Mouse (Mus musculus) bone marrow, adult 2 months (tissue): ENCODE measurements around the gene Cldn15. TPM values are rescaled to one million over a fixed set of nuclear protein-coding genes. Genes with fewer than 3 reads are reported as not detected.

ENCODE experiments used
- H3K27ac ChIP-seq: fragments of 200-500 bp; 2 replicates; pipeline ENCODE4 v1.5.1; 2012; ENCODE audit warnings: low read depth, mild to moderate bottlenecking, control low read depth, inconsistent platforms, low read length; ENCODE audit not compliant: control insufficient read depth, poor library complexity, insufficient read depth
- H3K4me1 ChIP-seq: fragments of 200-500 bp; 2 replicates; pipeline ENCODE4 v1.6.1; 2011; ENCODE audit warnings: low read length; ENCODE audit not compliant: control insufficient read depth, insufficient read depth
- H3K4me3 ChIP-seq: fragments of 200-500 bp; replicated peaks from 2 replicates; pipeline ENCODE3; 2011; ENCODE audit warnings: mild to moderate bottlenecking, low read depth, low read length, control low read depth; ENCODE audit not compliant: control insufficient read depth
- CTCF ChIP-seq: fragments of 200-500 bp; IDR thresholded peaks from 2 replicates; pipeline ENCODE4 v1.5.1; 2011; ENCODE audit warnings: low read length, control low read depth; ENCODE audit not compliant: control insufficient read depth, insufficient read depth
- POLR2A ChIP-seq: fragments of 200-500 bp; IDR thresholded peaks from 2 replicates; pipeline ENCODE4 v1.6.1; 2011; ENCODE audit warnings: low read depth, mild to moderate bottlenecking, control low read depth, low read length, borderline replicate concordance; ENCODE audit not compliant: control insufficient read depth
- WGBS: fragments of 180-500 bp; shearing (Covaris S2); methylation state at CpG from one replicate; pipeline ENCODE4 v1.1.7; 2018; 5-methylcytosine and 5-hydroxymethylcytosine counted together
- polyA plus RNA-seq: library from polyadenylated mRNA; stranded (reverse); fragments of >200 nt; gene quantifications from 2 replicates; pipeline ENCODE4 v1.2.4, GENCODE M21; 2011; ENCODE audit warnings: low replicate concordance; ENCODE audit not compliant: missing spikeins, insufficient read depth, insufficient read length

Gene Cldn15
- polyA plus RNA-seq, result 14.6 and 31.1 TPM in 2 replicates

DNA sequence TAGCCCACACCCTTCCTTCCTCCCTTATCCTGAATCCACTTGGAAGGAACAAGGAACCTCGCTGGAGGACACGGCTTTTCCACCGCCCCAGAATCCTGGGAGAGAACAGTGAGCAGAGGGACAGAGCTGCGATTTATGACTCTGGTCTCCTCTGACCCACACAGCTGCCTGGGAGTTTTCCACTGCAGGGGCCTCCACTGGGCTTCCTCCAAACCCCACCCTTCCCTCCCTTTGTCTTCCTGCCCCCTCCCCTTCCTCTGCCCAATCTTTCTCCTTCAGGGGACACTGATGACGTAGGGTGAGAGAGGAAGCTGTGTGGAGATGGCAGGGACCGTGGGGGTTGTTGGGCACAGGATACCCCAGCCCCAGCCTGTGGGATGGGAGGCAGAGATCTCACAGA lies at the start of gene Cldn15:
Cldn15 (plus strand) TSS at position 286 of the 400 bp plus-strand sequence.
- H3K4me1 ChIP-seq, result peaks cover 2% of the 10 kb centered on the region
- peak within 1 kb of the TSS; percentile 57 for H3K27ac ChIP-seq

DNA sequence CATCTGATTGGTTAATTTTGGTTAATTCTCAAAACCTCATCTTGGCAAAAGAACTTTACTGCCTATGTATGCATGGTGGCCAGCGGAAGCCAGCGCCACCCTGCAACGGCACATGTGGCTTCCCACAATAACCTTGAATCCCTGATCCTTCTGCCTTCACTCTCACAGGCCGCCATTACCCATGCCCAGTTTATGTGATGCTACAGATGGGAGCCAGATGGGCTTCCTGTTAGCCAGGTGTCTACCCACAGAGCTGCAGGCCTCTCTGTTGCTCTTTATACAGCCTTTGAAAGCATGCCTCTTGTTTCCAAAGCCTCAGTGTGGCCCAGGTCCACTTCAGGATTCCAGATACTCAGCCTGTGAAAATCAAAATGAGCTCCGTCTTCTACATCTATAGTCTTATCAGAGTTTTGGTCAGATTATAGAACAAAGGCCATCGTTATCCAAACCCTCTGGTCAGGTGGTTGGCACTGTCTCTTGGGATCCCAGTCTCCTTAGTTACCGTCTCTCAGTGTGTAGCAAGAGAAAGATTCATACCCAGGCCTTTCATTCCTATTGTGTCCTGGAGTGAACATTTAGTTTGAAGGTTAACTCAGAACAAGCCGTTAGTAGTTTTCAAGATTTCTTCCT lies 48.7 kb upstream of the Cldn15 start:
- Histone ChIP-seq H3K27ac (no peak overlapping the region), H3K4me1 (no peaks in the 10 kb centered on the region), H3K4me3 (no peak overlapping the region)
- no peak for TF ChIP-seq POLR2A
- TF ChIP-seq CTCF, result no peak
- WGBS, result 94% methylated on average over 8 of the region's 8 CpGs

More for the DNA sequence above, at the start of gene Cldn15:
- WGBS, result 50% methylated on average over 6 of the region's 6 CpGs
- H3K4me3 ChIP-seq, result no peak within 1 kb of the TSS
- 0 out of 2 replicates have a peak, but pooled peaks have one; percentile 12 for TF ChIP-seq POLR2A
- no peak for TF ChIP-seq CTCF

DNA sequence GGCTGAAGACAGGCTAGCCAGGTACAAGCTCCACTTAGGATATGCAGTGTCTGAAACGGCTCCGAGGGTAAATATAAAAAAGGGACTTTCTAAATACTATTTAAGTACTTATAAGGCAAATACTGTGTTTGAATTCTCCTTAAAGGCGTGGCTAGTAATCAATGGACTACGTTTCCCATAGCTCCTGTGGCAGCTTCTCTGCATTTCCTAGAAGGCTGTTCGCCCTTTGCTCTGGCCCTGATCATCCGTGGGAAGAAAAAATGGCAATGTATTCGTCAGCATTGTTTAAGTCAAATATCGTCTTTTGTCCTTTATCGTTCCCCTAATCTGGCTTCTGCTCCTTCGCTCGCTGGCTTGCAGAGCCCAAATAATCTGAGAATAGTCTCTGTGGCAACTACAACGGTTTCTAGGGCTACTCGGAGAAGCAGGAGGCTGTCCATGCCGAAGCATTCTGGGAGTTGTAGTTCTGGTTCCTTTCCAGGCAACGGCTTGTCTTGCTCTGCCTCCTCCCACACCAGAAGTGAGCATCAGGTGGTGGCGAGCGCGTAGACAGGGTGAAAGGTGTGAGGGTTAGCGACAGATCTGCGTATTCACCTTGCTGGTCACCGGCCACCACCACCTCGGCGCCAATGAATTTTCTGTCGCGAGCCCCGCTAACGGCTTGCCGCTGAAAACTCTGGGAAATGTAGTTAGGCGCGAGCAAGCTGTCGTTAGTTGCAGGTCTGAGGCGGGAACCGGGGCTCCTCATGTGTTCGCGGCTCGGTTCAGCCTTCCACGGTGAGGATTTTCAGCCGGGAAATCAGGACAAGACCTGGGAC lies 47.6 kb upstream of the Cldn15 start:
- WGBS, result under 1% methylated on average over 38 of the region's 38 CpGs
- Histone ChIP-seq H3K4me1 (no peaks in the 10 kb centered on the region), H3K4me3 (peak overlapping the region; percentile 81), H3K27ac (no peak overlapping the region)
- TF ChIP-seq POLR2A (no peak), CTCF (no peak)

DNA sequence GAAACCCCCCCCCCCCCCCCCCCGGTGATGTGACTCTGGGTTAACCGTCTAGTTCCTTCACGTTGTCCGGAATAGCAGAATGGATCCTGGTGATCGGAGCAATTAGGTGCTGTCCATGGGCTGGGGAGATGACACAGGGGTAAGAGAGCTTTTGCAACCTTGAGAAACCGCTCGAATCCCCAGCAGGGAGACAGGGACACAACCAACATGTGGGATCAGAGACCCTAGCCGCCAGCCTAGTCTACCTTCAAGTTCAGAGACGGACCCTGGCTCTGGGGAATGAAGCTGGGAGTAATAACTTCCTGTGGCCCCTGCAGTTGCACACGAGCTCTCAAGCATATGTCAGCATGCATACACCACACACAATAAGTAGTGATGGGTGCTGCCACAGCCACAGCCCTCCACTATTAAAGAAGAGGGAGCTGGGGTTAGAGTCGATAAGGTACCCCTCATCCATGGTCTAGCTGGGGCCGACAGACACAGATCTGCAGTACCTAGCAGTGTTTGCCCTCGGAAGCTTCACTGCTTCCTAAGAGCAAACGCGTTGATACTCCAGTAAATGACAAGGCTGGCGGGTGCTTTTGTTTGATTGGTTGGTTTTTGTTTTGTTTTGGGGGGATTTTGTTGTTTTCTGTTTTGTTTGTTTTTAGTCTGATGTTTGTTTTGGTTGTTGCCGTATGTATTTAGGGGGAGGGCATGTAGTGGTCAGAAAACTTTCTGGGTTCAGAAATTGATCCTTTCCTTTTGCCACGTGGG lies 46.7 kb upstream of the Cldn15 start:
- Histone ChIP-seq H3K4me1 (no peaks in the 10 kb centered on the region), H3K4me3 (peak overlapping the region; percentile 8), H3K27ac (no peak overlapping the region)
- TF ChIP-seq CTCF (no peak), POLR2A (no peak)
- 15% methylated on average over 18 of the region's 18 CpGs for WGBS

DNA sequence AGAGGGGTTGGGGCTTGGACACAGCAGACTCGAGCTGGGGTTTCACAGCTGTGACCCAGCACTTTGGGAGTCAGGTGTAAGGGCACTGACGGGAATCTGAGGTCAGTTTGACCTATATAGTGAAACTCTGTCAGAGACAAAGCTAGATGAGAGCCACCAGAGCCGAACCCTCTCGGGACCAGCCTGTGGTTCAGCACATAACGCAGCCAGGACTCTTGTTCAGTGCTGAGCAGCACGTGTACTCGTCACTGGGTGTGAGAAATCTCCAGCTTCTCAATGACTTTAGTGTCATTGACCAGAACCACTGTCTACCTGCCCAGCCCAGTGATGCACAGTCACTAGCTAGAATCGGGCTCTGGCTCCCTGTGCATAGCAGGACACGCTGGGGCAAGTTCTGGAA lies 43.6 kb upstream of the Cldn15 start:
- WGBS, result 82% methylated on average over 9 of the region's 9 CpGs
- Histone ChIP-seq H3K4me1 (no peaks in the 10 kb centered on the region), H3K27ac (no peak overlapping the region), H3K4me3 (no peak overlapping the region)
- TF ChIP-seq POLR2A (no peak), CTCF (no peak)

DNA sequence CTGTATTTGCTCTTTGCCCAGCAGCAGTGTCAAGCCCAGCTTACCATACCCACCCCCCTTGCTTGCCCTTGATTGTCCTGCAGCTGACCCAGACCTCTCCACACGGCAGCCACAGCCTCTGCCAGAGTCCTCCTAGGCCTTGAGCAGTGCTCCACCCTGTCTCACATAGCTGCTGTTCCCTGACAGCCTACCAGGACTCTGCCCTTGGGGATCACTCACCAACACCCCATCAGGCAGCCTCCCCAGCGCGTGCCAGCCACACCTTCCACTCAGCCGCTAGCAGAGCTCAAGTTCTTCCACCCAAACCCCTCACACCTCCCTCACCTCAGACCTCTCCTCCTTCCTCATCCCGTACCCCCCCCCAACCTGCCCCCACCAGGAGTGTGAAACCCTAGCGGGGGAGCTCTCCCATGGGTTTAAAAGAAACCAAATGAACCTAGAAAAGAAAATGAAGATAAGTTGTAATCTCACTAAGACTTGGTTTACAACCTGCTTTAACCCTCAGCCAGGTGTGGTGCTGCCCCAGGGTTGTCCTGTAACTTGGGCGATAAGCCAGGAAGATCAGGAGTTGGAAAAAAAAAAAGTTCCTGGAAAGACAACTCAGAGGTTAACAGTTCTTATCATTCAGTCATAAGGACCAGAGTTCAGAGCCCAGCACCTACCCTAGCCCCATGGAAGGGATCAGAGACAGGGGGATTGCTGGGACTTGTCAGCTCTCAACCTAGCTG lies 42.5 kb upstream of the Cldn15 start:
- Histone ChIP-seq H3K4me3 (no peak overlapping the region), H3K4me1 (no peaks in the 10 kb centered on the region), H3K27ac (no peak overlapping the region)
- TF ChIP-seq CTCF (no peak), POLR2A (no peak)
- 83% methylated on average over 7 of the region's 7 CpGs for WGBS

DNA sequence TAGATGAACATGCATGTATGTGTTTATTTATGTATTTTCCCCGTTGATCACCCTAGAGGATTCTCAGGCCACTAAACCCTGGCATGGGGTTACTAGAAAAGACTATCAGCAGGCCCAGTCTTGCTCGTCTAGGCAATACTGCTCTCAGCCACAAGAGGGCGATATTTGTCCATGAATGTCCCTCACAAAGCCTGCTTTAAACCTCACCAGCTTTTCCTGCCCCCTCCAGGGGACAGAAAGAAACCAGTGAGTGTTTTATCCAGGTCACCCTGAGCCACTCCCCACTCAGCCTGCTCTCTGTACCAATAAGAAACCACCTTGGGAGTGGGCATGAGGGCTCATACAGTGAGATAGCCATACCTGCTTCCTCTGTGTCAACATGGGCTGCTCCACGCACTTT lies 37.3 kb upstream of the Cldn15 start:
- WGBS, result 27% methylated on average over 4 of the region's 4 CpGs
- H3K4me3 ChIP-seq, result no peak overlapping the region
- no peak overlapping the region for H3K27ac ChIP-seq
- TF ChIP-seq POLR2A (no peak), CTCF (peak; percentile 81)
- H3K4me1 ChIP-seq, result no peaks in the 10 kb centered on the region
